Mouse (Mus musculus) induced T-regulatory cell, adult 2 months (primary cell): ENCODE measurements around the gene Ankrd22.

Experiments used
- DNase-seq: peaks from one replicate; pipeline ENCODE4 v3.0.0-alpha.2; 2012; ENCODE audit warnings: low read depth

The Ankrd22 gene

DNA sequence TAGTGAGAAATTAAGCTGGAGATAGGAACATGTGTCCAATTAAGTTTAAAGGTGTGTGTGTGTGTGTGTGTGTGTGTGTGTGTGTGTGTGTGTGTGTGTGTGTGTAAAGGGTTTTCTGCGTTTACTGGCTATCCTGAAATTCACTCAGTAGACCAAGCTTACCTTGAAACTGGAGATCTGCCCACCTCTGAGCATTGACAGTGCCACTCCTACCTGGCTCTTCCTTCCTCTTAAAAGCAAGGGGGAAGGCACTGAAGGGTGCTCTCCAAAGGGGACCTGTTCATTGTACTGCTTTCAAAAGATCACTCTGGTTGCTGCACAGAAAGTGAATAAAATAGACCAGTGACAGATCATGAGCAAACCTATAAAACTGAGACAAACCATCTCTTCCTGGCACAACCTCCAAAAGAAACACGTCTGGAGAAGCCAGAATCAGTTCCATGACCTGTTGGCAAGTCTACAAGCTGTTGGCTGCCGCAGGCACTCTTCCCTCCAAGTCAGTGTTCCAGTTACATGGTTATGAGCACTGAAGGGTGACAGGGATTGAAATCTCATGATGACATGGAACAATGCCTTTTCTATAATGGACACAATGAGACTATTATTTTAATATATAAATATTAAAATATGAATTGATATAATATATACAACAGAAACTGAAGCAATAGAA, 76.7 kb downstream of the Ankrd22 start:
- DNase-seq = no peak

- no peak for DNase-seq
Observed at GRCm38 (mm10) chr19:34078130-34078529, 87.7 kb downstream of the Ankrd22 start.

- no peak for DNase-seq
Observed at GRCm38 (mm10) chr19:34074239-34074638, 91.6 kb downstream of the Ankrd22 start.
